Comparison of ENCODE assay signal across 7 mouse cellular contexts in genomic region chr4:133251214-133251613, GRCm38 (mm10). TPM values are rescaled to one million over a fixed set of nuclear protein-coding genes. Genes with fewer than 3 reads are reported as not detected.
DNase-seq lines count a peak whose midpoint lies in the region; ATAC-seq and TF ChIP-seq lines count a peak whose summit lies in the region.

No protein-coding gene starts in this region.

- ATAC-seq in forebrain, postnatal 0 days, result no peak
- no peak for ATAC-seq in limb, embryonic 13.5 days (ENCODE audit: low FRiP score, low read depth)
- ATAC-seq in stomach, embryonic 15.5 days (ENCODE audit: insufficient read depth, low FRiP score, low read depth), result no peak

- no peaks in the 10 kb centered on the region for H3K9me3 ChIP-seq in forebrain, postnatal 0 days (ENCODE audit: low read length)
- no peaks in the 10 kb centered on the region for H3K9me3 ChIP-seq in limb, embryonic 13.5 days
- H3K9me3 ChIP-seq in stomach, embryonic 15.5 days, result no peaks in the 10 kb centered on the region

- H3K4me3 ChIP-seq in layer of hippocampus, adult 2 months, result peak overlapping the region; percentile 49
- H3K4me3 ChIP-seq in forebrain, postnatal 0 days (ENCODE audit: low read depth, low read length), result peak overlapping the region; percentile 33
- peak overlapping the region; percentile 49 for H3K4me3 ChIP-seq in limb, embryonic 13.5 days
- H3K4me3 ChIP-seq in stomach, embryonic 15.5 days (replicated peaks), result peak overlapping the region; percentile 38

- H3K4me2 ChIP-seq in forebrain, postnatal 0 days (ENCODE audit: low read depth), result peak overlapping the region; percentile 48
- H3K4me2 ChIP-seq in limb, embryonic 13.5 days (replicated peaks), result peak overlapping the region; percentile 78
- peak overlapping the region; percentile 78 for H3K4me2 ChIP-seq in stomach, embryonic 15.5 days

- H3K36me3 ChIP-seq in forebrain, postnatal 0 days (ENCODE audit: insufficient read depth), result no peaks in the 10 kb centered on the region
- no peaks in the 10 kb centered on the region for H3K36me3 ChIP-seq in limb, embryonic 13.5 days
- no peaks in the 10 kb centered on the region for H3K36me3 ChIP-seq in stomach, embryonic 15.5 days

- peak overlapping the region; percentile 48; the same call in 1 of the 2 replicates for H3K9ac ChIP-seq in forebrain, postnatal 0 days
- H3K9ac ChIP-seq in limb, embryonic 13.5 days, result peak overlapping the region; percentile 59
- no peak overlapping the region for H3K9ac ChIP-seq in stomach, embryonic 15.5 days

- peaks cover 29% of the 10 kb centered on the region for H3K27me3 ChIP-seq in forebrain, postnatal 0 days (ENCODE audit: insufficient read depth, low read length)
- H3K27me3 ChIP-seq in limb, embryonic 13.5 days, result peaks cover 97% of the 10 kb centered on the region
- H3K27me3 ChIP-seq in stomach, embryonic 15.5 days (replicated peaks), result peaks cover 36% of the 10 kb centered on the region

- 2% methylated on average over 31 of the region's 31 CpGs for WGBS in forebrain, postnatal 0 days
- WGBS in limb, embryonic 13.5 days, result under 1% methylated on average over 31 of the region's 31 CpGs
- WGBS in stomach, embryonic 15.5 days, result 7% methylated on average over 31 of the region's 31 CpGs

- H3K4me1 ChIP-seq in forebrain, postnatal 0 days (ENCODE audit: insufficient read depth), result no peaks in the 10 kb centered on the region
- peaks cover 24% of the 10 kb centered on the region for H3K4me1 ChIP-seq in limb, embryonic 13.5 days
- peaks cover 10% of the 10 kb centered on the region; the same call in 1 of the 2 replicates for H3K4me1 ChIP-seq in stomach, embryonic 15.5 days

- DNase-seq in layer of hippocampus, adult 2 months (ENCODE audit: low spot score in 2 of 2), result no peak
- no peak for DNase-seq in layer of hippocampus, adult 8-10 months (ENCODE audit: low spot score in 2 of 2)
- peak; percentile 56 for DNase-seq in embryo, embryonic 11 days
- no peak for DNase-seq in forebrain, postnatal 0 days
- no peak for DNase-seq in ovary, adult 18-20 months (ENCODE audit: low spot score)

- H3K27ac ChIP-seq in layer of hippocampus, adult 2 months, result no peak overlapping the region
- H3K27ac ChIP-seq in forebrain, postnatal 0 days (ENCODE audit: low read depth, low read length), result no peak overlapping the region
- H3K27ac ChIP-seq in limb, embryonic 13.5 days, result no peak overlapping the region
- H3K27ac ChIP-seq in stomach, embryonic 15.5 days, result 0 out of 2 replicates have a peak overlapping the region, but pooled peaks have one; percentile 5

- TF ChIP-seq CTCF in layer of hippocampus, adult 2 months (conservative IDR thresholded peaks at IDR 0.05), result no peak
- TF ChIP-seq CTCF in forebrain, postnatal 0 days (IDR thresholded peaks at IDR 0.05; ENCODE audit: low read depth), result no peak

RNA-seq across cellular contexts. Expression of gene Map3k6, which starts 10.6 kb away (rescaled TPM):
- total RNA-seq in layer of hippocampus, adult 2 months (2021), result 10 to 100 TPM in 1 of 2 experiments, 1 to 10 TPM in 1; 5.8 to 10.5 TPM
- total RNA-seq in layer of hippocampus, adult 8-10 months (2022), result 1 to 10 TPM; 4.8 to 6.1 (median 5.8) TPM
- total RNA-seq in forebrain, postnatal 0 days (2014; rRNA removed), result 4.7 and 7.2 TPM in 2 replicates
- 4.3 and 4.4 TPM in 2 replicates for polyA plus RNA-seq in forebrain, postnatal 0 days (2015; fragmentation: Nextera tagmentation; extraction: Ambion mirVana)
- 2.4 and 2.6 TPM in 2 replicates for polyA plus RNA-seq in limb, embryonic 13.5 days (2015; fragmentation: Nextera tagmentation; extraction: Ambion mirVana)
- 5.0 and 8.6 TPM in 2 replicates for polyA plus RNA-seq in stomach, embryonic 15.5 days (2015; fragmentation: Nextera tagmentation; extraction: Ambion mirVana)

RNA-seq across cellular contexts. Expression of gene Sytl1, which starts 11.7 kb away (rescaled TPM):
- total RNA-seq in layer of hippocampus, adult 2 months (2021), result under 1 TPM; 0.20 to 0.34 TPM
- total RNA-seq in layer of hippocampus, adult 8-10 months (2022), result 1 to 10 TPM in 3 of 4 experiments, under 1 TPM in 1; 0.84 to 1.4 (median 1.4) TPM
- 0.69 TPM in 1 of 2 replicates, not detected in the other for total RNA-seq in forebrain, postnatal 0 days (2014; rRNA removed)
- polyA plus RNA-seq in forebrain, postnatal 0 days (2015; fragmentation: Nextera tagmentation; extraction: Ambion mirVana), result 0.14 and 0.52 TPM in 2 replicates
- polyA plus RNA-seq in limb, embryonic 13.5 days (2015; fragmentation: Nextera tagmentation; extraction: Ambion mirVana), result 5.5 and 5.6 TPM in 2 replicates
- polyA plus RNA-seq in stomach, embryonic 15.5 days (2015; fragmentation: Nextera tagmentation; extraction: Ambion mirVana), result 17.0 and 29.0 TPM in 2 replicates

RNA-seq across cellular contexts. Expression of gene Tmem222, which starts 26.4 kb away (rescaled TPM):
- total RNA-seq in layer of hippocampus, adult 2 months (2021), result 10 to 100 TPM; 89.1 to 94.4 TPM
- total RNA-seq in layer of hippocampus, adult 8-10 months (2022), result 10 to 100 TPM; 80.1 to 92.0 (median 85.6) TPM
- total RNA-seq in forebrain, postnatal 0 days (2014; rRNA removed), result 108 and 125 TPM in 2 replicates
- 146 and 157 TPM in 2 replicates for polyA plus RNA-seq in forebrain, postnatal 0 days (2015; fragmentation: Nextera tagmentation; extraction: Ambion mirVana)
- 84.0 and 86.8 TPM in 2 replicates for polyA plus RNA-seq in limb, embryonic 13.5 days (2015; fragmentation: Nextera tagmentation; extraction: Ambion mirVana)
- polyA plus RNA-seq in stomach, embryonic 15.5 days (2015; fragmentation: Nextera tagmentation; extraction: Ambion mirVana), result 73.6 and 74.2 TPM in 2 replicates

RNA-seq across cellular contexts. Expression of gene Gpr3, which starts 38.9 kb away (rescaled TPM):
- 1 to 10 TPM; 5.0 to 5.3 TPM for total RNA-seq in layer of hippocampus, adult 2 months (2021)
- total RNA-seq in layer of hippocampus, adult 8-10 months (2022), result 1 to 10 TPM; 4.3 to 8.0 (median 6.5) TPM
- total RNA-seq in forebrain, postnatal 0 days (2014; rRNA removed), result 1.1 and 2.2 TPM in 2 replicates
- polyA plus RNA-seq in forebrain, postnatal 0 days (2015; fragmentation: Nextera tagmentation; extraction: Ambion mirVana), result 2.6 and 2.7 TPM in 2 replicates
- 0.32 and 0.38 TPM in 2 replicates for polyA plus RNA-seq in limb, embryonic 13.5 days (2015; fragmentation: Nextera tagmentation; extraction: Ambion mirVana)
- polyA plus RNA-seq in stomach, embryonic 15.5 days (2015; fragmentation: Nextera tagmentation; extraction: Ambion mirVana), result 0.13 and 0.23 TPM in 2 replicates

RNA-seq across cellular contexts. Expression of gene Cd164l2, which starts 39.3 kb away (rescaled TPM):
- total RNA-seq in layer of hippocampus, adult 2 months (2021), result 1 to 10 TPM; 2.3 to 4.2 TPM
- 1 to 10 TPM; 3.3 to 4.3 (median 3.9) TPM for total RNA-seq in layer of hippocampus, adult 8-10 months (2022)
- total RNA-seq in forebrain, postnatal 0 days (2014; rRNA removed), result 2.8 and 4.6 TPM in 2 replicates
- 4.2 and 6.1 TPM in 2 replicates for polyA plus RNA-seq in forebrain, postnatal 0 days (2015; fragmentation: Nextera tagmentation; extraction: Ambion mirVana)
- 2.8 and 5.9 TPM in 2 replicates for polyA plus RNA-seq in limb, embryonic 13.5 days (2015; fragmentation: Nextera tagmentation; extraction: Ambion mirVana)
- polyA plus RNA-seq in stomach, embryonic 15.5 days (2015; fragmentation: Nextera tagmentation; extraction: Ambion mirVana), result 6.8 and 7.8 TPM in 2 replicates
